Mouse (Mus musculus) hindlimb bud, embryonic 11.5 days (tissue): ENCODE results near the gene Gm45808.

Experiments
- DNase-seq: peaks from one replicate; pipeline ENCODE4 v3.0.0-alpha.2; 2012; ENCODE audit warnings: low read depth, low spot score; ENCODE audit errors: extremely low spot score

Gm45808 gene

GRCm38 (mm10) chr7:45455932-45456696 lies 30.5 kb downstream of the Gm45808 start:
- DNase-seq, result no peak

- no peak for DNase-seq
Observed at GRCm38 (mm10) chr7:45454971-45455370, 31.6 kb downstream of the Gm45808 start.

DNA sequence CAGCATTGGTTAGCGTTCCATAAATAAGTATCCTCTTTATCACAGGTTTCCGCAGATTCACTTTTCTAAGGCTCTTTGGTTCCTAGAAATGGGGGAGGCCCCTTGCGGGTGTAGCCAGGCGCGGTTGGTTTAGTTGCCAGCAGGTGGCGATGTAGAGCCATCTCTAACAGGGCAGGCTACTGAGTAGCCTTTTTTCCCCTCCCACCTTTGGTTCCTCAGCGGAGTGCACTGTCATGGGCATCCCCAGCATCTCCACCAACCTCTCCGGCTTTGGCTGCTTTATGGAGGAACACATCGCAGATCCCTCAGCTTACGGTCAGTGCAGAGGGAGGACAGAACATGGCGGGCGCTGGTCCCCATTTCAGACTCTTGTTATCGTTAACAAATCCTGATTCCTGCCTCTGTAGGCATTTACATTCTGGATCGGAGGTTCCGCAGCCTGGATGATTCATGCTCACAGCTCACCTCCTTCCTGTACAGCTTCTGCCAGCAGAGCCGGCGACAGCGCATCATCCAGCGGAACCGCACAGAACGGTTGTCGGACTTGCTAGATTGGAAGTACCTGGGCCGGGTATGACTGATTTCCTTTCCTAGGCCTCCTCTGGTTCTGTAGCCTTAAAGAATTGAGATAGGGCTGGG lies 35.1 kb downstream of the Gm45808 start:
- no peak for DNase-seq

GRCm38 (mm10) chr7:45449974-45450373 lies 36.6 kb downstream of the Gm45808 start:
- DNase-seq, result no peak

DNA sequence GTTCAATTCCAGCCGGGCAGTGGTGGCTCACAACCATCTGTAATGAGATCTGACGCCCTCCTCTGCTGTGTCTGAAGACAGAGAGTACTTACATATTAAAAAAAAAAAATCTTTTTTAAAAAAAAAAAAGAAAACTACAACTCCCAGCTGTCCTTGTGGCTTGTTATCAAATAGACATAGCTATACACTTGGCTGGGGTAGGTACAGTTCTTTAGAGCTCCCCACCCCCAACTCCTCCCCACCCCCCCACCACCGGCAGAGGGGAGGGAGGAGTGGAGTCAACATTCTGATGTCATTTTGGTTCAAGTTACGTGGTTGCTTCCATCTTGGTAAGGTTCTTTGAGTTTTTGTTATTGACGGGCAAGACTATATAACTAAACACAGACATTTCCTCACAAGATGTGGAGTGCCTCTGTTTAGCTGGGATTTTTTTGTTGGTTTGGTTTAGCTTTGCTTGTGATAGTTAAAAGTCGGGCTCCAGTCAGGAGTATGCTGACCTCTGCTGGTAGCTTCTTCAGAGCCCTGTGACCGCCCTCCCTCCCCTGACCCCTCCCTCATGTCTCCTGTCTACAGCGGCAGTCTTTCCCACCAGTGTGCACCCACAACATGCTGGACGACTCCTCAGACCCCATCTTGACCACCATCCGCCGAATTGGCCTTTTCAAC lies 39.2 kb downstream of the Gm45808 start:
- DNase-seq, result no peak

DNA sequence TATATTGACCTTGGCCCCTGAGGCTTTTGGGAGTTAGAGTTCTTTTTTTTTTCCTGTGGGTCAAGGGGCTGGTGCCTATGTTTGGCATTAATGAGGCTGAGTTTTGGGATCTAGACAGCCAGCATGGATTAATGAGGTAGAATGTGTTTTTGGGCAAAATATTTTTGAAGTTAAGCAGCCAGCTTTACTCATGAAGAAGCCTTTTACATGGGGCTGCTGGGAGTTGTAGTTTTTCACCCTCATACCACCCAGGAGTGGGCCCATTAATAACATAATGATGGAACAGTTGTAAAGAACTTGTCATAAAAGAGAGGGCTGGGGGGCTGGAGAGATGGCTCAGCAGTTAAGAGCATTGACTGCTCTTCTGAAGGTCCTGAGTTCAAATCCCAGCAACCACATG lies 40.0 kb downstream of the Gm45808 start:
- no peak for DNase-seq

- no peak for DNase-seq
Observed at GRCm38 (mm10) chr7:45443526-45444420, 42.8 kb downstream of the Gm45808 start.

DNA sequence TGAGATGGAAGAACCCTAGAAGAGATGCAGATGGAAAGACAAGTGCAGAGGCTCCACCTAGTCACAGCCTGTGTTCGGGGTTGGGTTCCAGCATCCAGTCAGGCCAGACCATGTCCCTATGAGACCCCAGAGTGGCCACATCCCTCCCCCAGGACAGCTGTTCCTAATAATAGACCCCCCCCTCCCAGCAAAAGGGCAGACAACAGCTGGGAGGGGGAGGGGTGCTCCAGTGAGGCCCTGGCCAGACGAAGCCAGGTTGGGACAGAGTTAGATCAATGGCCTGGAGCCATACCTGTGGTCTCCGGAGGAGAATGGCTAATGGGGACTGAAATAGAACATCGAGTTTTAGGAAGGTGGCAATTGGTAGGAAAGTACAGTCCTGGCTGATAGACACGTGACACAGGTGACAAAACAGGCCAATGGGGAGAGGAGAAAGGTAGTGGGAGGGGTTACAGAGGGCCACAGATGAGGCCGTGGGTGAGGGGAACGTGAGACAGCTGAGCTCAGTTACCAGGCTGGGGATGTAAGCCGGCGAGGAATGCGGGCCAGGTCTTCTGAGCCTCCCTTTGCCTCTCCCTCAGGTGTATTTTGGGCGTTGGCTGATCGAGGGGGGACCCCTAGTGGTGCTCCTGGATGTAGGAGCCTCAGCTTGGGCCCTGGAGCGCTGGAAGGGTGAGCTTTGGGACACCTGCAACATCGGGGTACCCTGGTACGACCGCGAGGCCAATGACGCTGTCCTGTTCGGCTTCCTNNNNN lies 48.9 kb downstream of the Gm45808 start, which contains the start of gene Ruvbl2:
Ruvbl2 (minus strand) TSS at position 576 of the 756 bp plus-strand sequence.
- DNase-seq, result no peak

DNA sequence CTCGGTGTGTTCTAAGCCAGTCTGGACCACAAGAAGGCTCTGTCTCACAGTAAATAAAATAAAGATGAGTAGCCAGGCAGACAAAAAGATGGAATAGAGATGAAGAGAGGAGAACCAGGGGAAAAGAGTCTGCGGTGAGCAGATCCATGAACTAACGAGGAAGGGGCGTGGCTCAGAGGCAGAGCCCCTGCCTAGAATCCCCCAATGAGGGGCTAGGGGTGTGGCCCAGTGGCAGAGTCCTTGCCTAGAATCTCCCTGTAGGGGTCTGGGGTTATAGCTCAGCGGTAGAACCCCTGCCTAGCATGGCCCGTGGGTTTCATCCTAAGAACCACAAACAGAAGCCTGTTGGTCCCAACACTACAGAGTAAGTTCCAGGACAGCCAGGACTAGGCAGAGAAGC lies 49.6 kb downstream of the Gm45808 start:
- no peak for DNase-seq

GRCm38 (mm10) chr7:45436444-45436843 lies 50.2 kb downstream of the Gm45808 start:
- DNase-seq, result no peak

DNA sequence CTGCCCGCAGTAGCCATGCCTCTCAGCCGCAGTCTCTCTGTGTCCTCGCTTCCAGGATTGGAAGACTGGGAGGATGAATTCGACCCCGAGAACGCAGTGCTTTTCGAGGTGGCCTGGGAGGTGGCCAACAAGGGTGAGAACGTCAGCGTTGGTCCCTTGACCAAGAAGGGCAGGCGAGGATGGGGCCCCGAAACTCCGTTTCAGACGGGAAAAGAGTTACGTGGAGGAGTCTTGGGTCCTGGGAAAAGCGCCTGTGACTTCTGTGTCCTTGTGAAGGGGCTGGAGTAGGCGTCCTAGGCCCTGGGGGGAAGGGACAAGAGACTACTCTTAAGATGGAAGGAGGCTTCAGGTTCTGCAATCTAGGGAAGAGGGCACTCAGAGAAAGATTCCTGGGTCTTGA lies 51.6 kb downstream of the Gm45808 start:
- no peak for DNase-seq

- peak; percentile 99 for DNase-seq
Observed at GRCm38 (mm10) chr7:45434203-45435015, 52.2 kb downstream of the Gm45808 start, which contains the start of gene Gys1. Gene Gys1, plus strand, starts transcription at chr7:45434844.

DNA sequence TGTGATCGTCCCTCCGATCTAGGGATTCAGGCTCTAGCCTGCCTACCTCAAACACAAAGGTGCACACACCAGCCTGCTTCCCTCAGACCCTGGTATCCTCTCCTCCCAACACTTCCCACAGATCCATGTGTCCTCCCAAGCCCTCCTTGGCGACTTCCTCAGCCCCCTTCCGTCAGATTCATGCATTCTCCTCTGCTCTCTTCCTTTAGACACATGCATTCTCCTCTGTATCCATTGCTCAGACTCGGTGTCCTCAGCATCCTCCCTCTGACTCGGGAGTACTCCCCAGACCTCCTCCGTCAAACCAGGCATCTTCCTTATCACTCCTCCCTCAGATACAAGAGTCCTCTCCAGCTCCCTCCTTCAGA lies 52.8 kb downstream of the Gm45808 start:
- DNase-seq, result no peak

- no peak for DNase-seq
Observed at GRCm38 (mm10) chr7:45426556-45426955, 60.1 kb downstream of the Gm45808 start.

DNA sequence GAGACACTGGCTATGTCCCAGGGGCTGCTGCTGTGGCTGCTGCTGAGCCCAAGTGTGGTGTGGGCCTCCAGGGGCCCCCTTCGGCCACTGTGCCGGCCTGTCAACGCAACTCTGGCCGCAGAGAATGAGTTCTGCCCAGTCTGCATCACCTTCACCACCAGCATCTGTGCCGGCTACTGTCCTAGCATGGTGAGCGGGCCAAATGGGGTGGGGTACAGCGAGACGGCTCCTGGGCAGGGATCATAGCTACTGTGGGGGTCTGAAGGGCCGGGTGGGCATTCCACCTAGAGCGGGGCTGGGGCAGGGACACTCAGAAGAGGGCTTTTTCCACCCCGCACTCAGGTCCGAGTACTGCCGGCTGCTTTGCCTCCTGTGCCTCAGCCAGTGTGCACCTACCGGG lies 65.4 kb downstream of the Gm45808 start:
- no peak for DNase-seq

DNA sequence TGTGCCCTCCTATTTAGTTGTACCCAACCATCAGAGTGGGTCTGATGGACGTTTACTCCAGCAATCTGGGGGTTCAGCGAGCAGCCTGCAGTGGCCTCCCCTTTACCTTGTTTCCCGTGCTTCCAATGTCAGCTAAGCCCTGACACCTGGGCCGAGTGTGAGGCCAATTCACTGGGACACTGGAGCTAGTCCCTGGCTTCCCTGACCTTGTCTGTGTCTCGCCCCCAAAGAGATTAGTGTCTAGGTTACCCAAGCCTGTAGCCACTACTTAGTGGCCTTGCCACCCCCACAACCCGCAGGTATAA lies 66.0 kb downstream of the Gm45808 start, which contains the start of gene Lhb:
Lhb (plus strand) TSS at position 206 of the 305 bp plus-strand sequence.
- DNase-seq, result no peak

- DNase-seq, result no peak
Observed at GRCm38 (mm10) chr7:45419859-45420614, 66.6 kb downstream of the Gm45808 start.

DNA sequence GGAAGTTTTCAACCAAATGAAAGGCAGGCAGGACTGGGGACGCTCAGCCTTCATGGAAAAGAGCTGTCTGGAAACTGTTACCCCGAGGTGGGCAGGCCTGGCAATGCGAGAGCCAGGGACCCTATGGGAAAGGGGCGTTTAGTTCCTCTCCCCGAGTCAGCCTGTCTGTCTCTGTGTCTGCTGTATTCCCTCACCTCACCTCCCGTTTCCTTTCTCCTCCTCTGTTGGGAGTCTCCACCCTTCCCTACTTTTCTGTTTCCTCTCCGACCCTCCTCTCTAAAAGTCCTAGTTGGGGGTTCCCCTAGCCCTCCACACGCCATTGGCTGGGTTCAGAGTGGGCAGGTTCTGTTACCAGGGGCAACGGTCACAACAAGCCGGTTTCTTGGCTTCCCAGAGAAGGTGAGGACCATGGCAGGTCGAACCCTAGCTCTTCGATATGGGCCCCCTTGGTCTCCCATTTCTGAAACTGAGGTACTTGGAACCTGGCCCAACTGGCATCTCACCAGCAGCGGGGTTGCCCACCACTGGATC lies 68.6 kb downstream of the Gm45808 start:
- no peak for DNase-seq
